Mouse (Mus musculus): ENCODE data around the gene Ankmy2.

Gene Ankmy2

GRCm38 (mm10) chr12:36156637-36157303 is at the start of gene Ankmy2:
Gene Ankmy2 (plus strand): TSS chr12:36157114.
- peak; percentile 94 for DNase-seq (ENCODE audit: low read depth, low spot score)

DNA sequence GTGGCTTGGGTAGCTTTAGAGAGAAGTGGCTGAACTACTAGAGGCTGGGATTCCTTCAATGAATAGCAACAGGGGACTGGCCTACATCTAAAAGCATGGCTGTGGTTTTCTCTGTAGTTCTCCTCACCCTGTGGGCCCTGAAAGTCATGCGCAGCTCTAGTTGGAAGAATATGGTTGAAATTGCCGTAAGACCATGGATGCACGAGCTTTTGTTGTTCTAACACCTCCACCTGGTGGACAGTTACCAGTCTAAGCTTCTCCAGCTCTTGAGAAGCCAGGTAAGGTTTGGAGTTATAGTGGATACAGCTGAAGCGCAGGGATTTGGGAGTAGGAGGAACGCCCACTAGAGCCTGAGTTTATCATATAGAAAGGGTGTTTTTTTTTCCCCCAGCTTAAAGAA is 48.5 kb upstream of the Ankmy2 start:
- DNase-seq (ENCODE audit: low read depth, low spot score), result no peak

- DNase-seq (ENCODE audit: low read depth, low spot score), result peak; percentile 64
These were observed 46.5 kb upstream of the Ankmy2 start for GRCm38 (mm10) chr12:36110457-36110856.

DNA sequence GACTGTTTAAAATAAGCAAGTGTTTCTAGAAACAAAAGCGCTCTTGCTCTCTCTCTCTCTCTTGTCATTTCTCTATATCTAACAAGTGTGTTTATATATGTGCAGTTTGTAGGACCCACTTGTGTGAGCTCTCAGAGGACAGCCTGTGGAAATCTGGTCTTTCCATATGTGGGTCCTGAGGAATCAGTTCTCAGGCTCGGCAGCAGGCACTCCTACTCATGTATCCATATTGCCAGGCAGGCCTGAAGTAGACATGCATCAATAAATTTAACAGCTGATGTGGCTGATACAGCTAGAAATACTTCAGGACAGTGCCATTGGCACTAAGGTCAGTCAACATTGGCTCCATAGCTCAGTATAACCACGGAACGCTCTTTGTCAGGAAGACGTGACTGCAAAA is 45.8 kb upstream of the Ankmy2 start:
- no peak for DNase-seq (ENCODE audit: low read depth, low spot score)

DNA sequence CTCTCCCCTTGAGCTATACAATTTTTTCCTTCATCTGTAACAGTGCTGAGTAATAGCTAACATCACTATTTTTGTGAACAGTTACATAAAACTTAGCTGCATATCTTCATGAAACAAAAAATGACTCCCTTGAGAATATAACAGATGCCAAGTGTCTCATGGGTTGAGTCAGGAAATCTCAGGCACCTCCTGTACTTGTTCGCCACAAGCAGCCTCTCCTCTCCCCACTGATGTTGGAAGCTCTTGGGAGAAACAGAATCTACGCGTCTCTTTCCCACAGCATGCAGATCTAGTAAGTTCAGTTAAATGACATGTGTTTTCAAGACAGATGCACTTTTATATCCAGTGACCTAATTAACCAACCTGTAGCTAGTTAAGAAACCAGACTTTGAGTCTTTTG is 44.8 kb upstream of the Ankmy2 start:
- DNase-seq (ENCODE audit: low read depth, low spot score), result peak; percentile 90

- no peak for DNase-seq (ENCODE audit: low read depth, low spot score)
These were observed 39.8 kb upstream of the Ankmy2 start for GRCm38 (mm10) chr12:36117161-36117560.

DNA sequence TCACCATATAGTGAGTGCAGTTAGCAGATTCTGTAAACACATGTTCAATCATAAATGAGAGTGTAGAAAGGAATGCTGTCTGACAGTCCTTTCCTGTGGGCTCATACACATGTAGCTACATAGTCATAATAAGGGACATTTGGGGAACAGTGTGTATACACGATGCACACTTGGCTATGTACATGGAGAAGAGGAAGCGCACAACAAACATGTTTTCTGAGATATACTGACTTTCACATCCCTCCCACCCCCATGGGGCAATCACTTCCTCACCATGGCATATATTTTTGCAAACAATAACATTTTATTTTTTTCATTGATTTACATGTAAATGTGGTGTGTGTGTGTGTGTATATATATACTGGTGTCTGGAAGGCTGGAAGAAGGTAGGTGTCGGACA is 37.7 kb upstream of the Ankmy2 start:
- DNase-seq (ENCODE audit: low read depth, low spot score), result no peak

GRCm38 (mm10) chr12:36126049-36126448 is 30.9 kb upstream of the Ankmy2 start:
- DNase-seq (ENCODE audit: low read depth, low spot score), result no peak

- no peak for DNase-seq (ENCODE audit: low read depth, low spot score)
These were observed 27.1 kb upstream of the Ankmy2 start for GRCm38 (mm10) chr12:36129826-36130225.

- DNase-seq (ENCODE audit: low read depth, low spot score), result no peak
These were observed 24.7 kb upstream of the Ankmy2 start for GRCm38 (mm10) chr12:36132254-36132653.

DNA sequence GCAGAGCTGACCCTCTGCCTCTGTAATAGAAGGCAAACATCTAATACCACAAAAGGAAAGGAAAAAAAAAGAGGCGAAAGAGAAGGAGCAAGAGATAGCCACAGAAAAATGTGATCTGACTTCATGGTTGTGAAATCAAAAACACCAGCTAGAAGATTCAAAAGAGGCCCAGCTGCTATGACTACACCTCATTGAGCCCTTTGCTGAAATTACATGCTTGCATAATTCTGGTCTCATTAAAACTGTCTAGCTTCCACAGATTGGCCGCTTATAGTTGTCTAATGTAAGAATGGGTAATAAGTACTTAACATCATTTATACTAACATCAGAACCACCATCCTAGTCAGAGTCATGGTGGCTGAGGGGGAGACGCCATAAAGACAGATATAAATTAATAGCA is 24.2 kb upstream of the Ankmy2 start:
- DNase-seq (ENCODE audit: low read depth, low spot score), result no peak

GRCm38 (mm10) chr12:36133547-36133946 is 23.4 kb upstream of the Ankmy2 start:
- DNase-seq (ENCODE audit: low read depth, low spot score), result no peak

DNA sequence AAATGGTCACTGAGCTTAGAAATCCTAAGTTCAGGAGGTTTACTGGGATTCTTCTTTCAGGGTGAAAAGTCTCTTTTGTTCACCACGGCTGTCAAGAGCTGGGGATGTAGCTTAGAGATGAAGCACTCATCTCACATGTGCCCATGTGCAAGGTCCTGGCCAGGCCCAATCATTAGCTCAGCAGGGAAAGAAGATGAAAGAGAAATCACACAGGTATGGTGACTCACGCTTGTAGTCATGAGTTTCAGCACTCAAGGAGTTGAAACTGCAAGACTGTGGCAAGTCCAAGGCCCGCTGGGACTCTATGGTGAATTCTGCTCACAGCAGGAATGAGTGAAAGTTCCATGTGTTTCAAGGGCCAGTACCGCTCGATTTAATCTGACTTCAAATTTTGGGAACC is 22.8 kb upstream of the Ankmy2 start:
- DNase-seq (ENCODE audit: low read depth, low spot score), result no peak

GRCm38 (mm10) chr12:36135409-36135808 is 21.5 kb upstream of the Ankmy2 start:
- DNase-seq (ENCODE audit: low read depth, low spot score), result no peak

DNA sequence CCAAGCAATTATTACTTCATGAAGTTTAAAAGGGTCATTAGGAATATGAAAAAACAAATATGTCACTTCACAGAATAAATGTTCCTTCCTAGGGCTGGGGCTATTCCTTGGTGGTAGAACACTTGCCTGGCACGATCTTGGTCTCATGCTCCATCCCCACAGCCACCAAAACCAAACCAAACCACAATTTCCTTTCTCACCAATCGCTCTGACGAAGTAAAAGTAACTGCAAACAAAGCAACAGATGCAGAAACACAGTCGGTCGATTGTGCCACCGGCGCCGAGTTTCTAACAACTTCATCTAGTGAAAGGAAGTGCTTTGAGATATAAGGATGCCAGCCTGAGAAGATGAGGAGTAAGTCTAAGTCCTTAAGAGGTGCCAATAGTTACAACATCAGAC is 20.6 kb upstream of the Ankmy2 start:
- DNase-seq (ENCODE audit: low read depth, low spot score), result no peak

- DNase-seq (ENCODE audit: low read depth, low spot score), result no peak
These were observed 19.7 kb upstream of the Ankmy2 start for GRCm38 (mm10) chr12:36137192-36137591.

- DNase-seq (ENCODE audit: low read depth, low spot score), result no peak
These were observed 16.5 kb upstream of the Ankmy2 start for GRCm38 (mm10) chr12:36140401-36140800.

DNA sequence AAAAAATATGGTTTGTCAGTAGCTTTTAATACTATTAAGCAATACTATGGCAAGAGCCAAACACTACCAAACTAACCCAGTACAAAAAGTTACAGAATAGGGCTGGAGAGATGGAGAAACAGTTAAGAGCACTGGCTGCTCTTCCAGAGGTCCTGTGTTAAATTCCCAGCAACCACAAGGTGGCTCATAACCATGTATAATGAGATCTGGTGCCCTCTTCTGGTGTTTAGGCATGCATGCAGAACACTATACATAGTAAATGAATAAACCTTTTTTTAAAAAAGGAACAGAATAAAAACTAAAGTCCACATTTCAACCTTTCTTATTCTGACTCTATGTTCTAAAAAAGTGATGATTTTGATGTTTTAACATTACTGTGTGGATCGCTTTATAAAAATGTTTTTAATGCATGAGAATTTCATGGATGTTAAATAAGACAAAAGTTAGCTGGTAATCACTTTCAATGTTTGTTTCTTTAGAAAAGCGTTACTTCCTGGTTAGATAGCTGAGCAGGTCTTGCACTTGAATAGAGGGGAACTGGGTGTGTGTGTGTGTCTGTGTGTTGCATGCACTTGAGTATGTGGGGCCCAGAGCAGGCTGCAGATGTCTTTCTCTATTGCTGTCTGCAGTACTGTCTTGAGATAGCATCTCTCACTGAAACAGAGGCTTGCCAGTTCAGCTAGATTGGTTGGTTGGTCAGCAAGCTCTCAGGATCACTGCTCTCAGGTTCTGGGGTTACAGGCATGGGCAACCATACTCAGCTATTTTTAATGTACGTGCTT is 10.5 kb upstream of the Ankmy2 start:
- no peak for DNase-seq (ENCODE audit: low read depth, low spot score)

DNA sequence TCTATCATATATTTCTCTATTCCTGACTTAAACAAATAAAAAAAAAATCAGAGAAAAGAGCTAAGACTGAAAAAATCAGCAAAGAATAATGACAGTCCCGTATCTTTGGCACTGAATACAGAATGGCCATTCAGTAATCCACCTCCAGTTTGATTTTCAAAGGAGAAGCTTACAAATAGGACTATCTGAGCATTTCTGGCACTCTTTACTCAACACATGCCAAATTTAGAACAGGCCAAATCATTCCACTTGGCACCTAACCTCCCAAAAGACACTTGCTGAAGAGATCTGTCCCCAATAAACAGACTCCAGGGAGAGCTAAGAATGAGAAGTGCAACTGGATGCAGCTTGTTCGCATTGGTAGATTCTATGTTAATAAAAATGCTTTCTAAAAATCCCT is 6.6 kb upstream of the Ankmy2 start:
- DNase-seq (ENCODE audit: low read depth, low spot score), result no peak

DNA sequence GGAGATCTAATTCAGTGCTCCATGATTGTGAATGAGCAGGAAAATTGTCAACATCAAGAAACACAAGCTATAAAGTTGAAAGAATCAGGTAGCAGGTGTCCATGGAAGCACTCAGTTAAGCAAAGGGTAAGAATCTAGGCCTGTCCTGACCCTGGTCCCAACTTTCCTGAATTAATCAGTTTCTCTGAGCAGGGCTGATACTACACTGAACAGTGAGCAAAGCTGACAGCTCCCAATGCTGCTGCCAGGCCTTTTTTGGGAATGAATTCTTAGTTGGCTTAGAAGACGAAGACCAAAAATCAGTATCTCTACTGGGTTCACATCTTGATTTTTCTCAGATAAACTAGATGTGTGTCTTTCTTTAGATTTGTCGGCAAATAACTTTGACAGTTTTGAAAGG is 6.2 kb upstream of the Ankmy2 start:
- no peak for DNase-seq (ENCODE audit: low read depth, low spot score)

DNA sequence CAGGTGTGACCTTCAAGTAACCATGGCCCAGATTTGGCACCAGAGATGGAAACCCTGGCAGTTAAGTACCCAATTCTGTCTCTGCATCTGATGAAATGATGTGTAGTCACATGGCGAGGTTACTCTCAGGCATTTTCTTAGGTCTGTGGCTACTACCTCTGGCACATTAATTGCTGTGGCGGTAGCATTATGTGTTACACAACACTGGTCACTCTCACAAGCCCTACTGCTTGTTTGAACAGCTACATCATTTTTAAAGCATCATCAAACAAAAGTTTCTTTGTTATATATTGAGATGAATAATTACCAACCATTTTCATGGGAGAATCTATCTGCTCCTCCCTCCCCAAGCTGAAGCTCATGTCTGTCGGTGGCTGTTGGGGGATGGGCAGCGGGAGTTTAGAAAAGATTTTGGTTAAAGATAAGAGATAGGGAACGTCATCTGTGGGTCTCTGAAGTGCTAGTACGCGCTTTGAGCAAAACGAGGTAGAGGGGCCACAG is 1.7 kb upstream of the Ankmy2 start:
- no peak for DNase-seq (ENCODE audit: low read depth, low spot score)

DNA sequence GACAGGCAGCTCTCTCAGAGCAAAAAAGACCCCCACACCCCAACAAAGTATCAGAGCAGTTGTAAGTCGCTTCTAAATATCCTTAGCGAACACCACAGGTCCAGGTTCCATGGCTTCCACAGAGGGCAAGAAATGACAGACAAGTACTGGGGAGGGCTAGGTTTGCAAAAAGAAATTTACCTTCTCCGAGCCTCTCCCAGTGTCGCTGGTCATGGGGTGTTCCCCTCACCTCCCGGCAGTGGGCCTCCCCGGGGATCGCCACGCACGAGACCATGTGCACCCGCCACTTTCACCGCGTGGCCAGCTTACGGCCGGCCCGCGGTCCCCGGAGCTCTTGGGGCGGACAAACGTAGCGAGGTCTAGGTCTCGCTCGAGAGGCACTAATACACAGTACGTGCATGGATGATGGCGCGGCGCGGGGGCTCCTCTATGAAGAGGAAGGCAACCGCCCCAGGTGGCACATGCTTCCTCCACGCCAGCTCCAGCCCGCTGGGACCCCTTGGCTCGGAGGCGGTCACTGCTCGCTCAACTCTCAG is 745 bp upstream of the Ankmy2 start:
- DNase-seq (ENCODE audit: low read depth, low spot score), result no peak

DNA sequence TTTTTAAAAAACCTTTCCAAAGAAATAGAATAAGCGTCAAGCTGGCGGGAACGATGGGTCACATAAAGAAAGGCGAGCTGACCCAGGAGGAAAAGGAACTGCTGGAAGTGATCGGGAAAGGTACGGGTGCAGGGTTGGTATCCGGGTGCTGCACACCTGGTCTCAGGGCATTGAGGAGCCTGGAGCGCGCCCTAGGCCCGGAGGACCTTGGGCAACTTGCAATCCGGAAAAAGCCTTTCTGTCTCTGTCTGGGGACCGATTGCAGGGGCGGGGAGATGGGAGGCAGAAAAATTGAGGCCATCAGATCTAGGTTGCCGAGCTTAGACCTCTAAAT is 357 bp downstream of the Ankmy2 start:
- DNase-seq (ENCODE audit: low read depth, low spot score), result no peak
